Mouse (Mus musculus): ENCODE measurements around the gene Lpp. TPM values are rescaled to one million over a fixed set of nuclear protein-coding genes. Genes with fewer than 3 reads are reported as not detected.

Gene Lpp
- polyA plus RNA-seq, 1 experiment from 2014 or later = 42.6 TPM

DNA sequence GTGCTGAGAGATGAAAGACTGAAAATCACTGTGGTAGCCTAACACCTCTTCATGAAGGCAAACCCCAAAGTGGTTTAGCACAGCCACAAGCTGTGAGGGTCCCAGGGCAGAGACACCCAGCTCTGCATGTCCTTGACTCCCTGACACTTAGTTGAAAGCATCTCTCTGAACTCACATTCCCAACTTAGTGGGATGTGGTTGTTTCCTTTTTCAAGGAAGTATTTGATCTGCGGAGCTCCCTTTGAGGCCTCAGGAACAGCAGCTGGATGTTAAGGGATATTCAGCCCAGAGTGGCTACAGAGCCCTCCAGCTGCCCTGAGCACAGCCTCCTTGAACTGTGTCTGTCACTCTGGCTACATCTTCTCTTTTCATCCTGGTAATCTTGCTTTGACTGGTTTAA is 48.0 kb downstream of the Lpp start:
- 13% methylated on average over 1 of the region's 1 CpGs for WGBS
- peaks cover 56% of the 10 kb centered on the region for H3K4me1 ChIP-seq (replicated peaks)
- H3K27ac ChIP-seq = no peak overlapping the region
- H3K27me3 ChIP-seq = no peaks in the 10 kb centered on the region
- no peak for ATAC-seq (replicated peaks; ENCODE audit: insufficient number of reproducible peaks, insufficient read depth, low FRiP score, low read depth)
- H3K4me2 ChIP-seq = no peak overlapping the region
- no peak overlapping the region for H3K4me3 ChIP-seq
- H3K9me3 ChIP-seq (replicated peaks) = no peaks in the 10 kb centered on the region
- H3K9ac ChIP-seq = no peak overlapping the region
- H3K36me3 ChIP-seq = 0 out of 2 replicates have a peak, but pooled peaks cover 2% of the 10 kb centered on the region

DNA sequence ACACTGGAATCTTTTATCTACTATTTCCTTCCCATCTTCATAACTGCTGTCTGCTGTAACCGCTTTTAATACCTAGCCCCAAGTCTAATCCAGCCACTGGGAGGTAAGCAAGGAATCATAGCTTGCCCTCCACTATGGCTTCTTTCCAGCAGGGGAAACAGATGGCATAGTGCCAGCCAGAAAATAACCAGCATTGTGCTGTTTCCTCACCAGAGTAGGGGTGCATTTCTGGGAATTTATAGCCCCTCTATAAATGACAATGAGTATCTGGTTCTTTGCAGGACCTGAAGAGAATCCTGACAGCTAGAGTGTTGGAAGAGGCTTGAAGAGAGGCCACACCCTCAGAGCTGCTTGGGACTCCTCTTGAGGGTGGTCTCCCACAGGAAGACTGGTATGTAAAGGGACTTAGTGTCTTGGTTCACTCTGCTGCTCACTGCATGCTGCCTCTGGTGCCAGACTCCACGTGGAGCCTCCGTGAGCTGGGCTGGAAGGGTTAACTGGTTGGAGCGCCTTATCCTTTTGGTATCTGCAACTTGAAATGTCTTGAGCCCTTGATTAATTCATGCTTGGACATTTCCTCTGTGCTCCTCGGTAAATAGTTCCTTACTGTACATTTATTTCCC is 49.3 kb downstream of the Lpp start:
- WGBS = 45% methylated on average over 5 of the region's 5 CpGs
- ATAC-seq (replicated peaks; ENCODE audit: insufficient number of reproducible peaks, insufficient read depth, low FRiP score, low read depth) = peak; percentile 28; the same call in 1 of the 2 replicates
- Histone ChIP-seq H3K4me1 (replicated peaks) (peaks cover 52% of the 10 kb centered on the region), H3K27ac (peak overlapping the region; percentile 44), H3K9ac (no peak overlapping the region), H3K27me3 (no peaks in the 10 kb centered on the region), H3K4me3 (no peak overlapping the region), H3K4me2 (no peak overlapping the region), H3K9me3 (replicated peaks) (no peaks in the 10 kb centered on the region), H3K36me3 (0 out of 2 replicates have a peak, but pooled peaks cover 3% of the 10 kb centered on the region)

DNA sequence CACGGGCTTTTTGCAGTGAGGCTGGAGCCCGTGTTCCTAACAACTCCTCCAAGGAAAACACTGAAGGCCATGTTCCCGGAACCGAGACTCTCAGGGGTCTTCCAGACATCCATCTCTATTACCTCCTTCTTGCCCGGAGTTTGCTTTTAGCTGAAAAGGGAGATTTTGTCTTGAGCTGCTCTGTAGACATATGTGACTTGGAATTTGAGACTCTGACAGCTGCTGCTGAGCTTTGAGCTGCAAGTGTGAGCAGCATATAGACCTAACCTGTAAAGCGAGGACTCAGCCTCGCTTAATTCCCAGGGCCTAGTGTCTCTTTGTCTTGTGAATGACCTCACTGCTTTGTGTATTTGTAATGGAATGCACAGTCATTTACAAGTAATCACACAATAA is 49.8 kb downstream of the Lpp start:
- no peak overlapping the region for H3K4me2 ChIP-seq
- no peaks in the 10 kb centered on the region for H3K9me3 ChIP-seq (replicated peaks)
- no peak overlapping the region for H3K4me3 ChIP-seq
- 50% methylated on average over 7 of the region's 7 CpGs for WGBS
- H3K36me3 ChIP-seq = 0 out of 2 replicates have a peak, but pooled peaks cover 3% of the 10 kb centered on the region
- H3K27ac ChIP-seq = peak overlapping the region; percentile 44
- ATAC-seq (replicated peaks; ENCODE audit: insufficient number of reproducible peaks, insufficient read depth, low FRiP score, low read depth) = no peak
- no peaks in the 10 kb centered on the region for H3K27me3 ChIP-seq
- no peak overlapping the region for H3K9ac ChIP-seq
- H3K4me1 ChIP-seq (replicated peaks) = peaks cover 53% of the 10 kb centered on the region

DNA sequence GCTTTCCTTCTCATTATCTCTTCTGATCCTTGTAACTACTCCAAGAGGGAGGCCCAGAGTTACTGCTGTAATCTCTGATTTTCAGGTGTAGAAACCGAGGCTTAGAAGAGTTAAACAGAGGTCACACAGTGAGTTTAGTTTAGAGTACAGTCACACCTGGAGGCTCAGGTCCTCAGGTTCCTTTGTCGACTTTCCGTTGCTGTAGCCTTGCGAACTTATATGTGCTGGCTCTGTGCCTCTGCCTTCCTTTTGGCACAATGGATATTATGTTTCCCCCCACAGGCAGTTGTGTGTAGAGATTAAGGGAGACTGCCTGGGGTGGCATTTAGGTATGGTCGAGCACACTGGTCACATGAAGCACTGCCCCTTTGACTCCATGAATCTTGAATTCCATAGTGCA is 50.2 kb downstream of the Lpp start:
- Histone ChIP-seq H3K9ac (no peak overlapping the region), H3K36me3 (0 out of 2 replicates have a peak, but pooled peaks cover 3% of the 10 kb centered on the region), H3K27me3 (no peaks in the 10 kb centered on the region), H3K4me3 (no peak overlapping the region), H3K27ac (peak overlapping the region; percentile 44), H3K9me3 (replicated peaks) (no peaks in the 10 kb centered on the region), H3K4me1 (replicated peaks) (peaks cover 53% of the 10 kb centered on the region), H3K4me2 (no peak overlapping the region)
- no peak for ATAC-seq (replicated peaks; ENCODE audit: insufficient number of reproducible peaks, insufficient read depth, low FRiP score, low read depth)
- WGBS = 40% methylated on average over 5 of the region's 5 CpGs

DNA sequence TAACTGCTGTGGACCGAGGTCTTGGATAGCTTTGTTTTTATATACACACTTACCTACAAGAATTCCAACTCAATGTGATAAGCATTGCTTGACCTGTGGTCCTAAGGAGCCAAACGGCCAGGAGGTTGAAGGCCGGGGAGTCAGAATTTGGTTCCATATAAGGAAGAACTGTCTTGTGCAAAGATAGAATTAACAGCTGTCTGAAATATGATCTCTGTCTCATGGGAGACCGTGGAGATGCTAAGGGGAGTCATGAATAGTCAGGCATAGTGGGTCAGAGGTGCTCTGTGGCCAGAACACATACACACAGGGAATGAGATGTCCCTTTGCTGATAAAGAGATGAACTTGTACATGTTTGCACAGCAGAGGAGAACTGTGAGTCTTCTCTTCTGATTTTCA is 51.5 kb downstream of the Lpp start:
- ATAC-seq (replicated peaks; ENCODE audit: insufficient number of reproducible peaks, insufficient read depth, low FRiP score, low read depth) = no peak
- Histone ChIP-seq H3K27me3 (no peaks in the 10 kb centered on the region), H3K4me3 (no peak overlapping the region), H3K4me2 (no peak overlapping the region), H3K9ac (no peak overlapping the region), H3K36me3 (0 out of 2 replicates have a peak, but pooled peaks cover 3% of the 10 kb centered on the region), H3K27ac (no peak overlapping the region), H3K4me1 (replicated peaks) (peaks cover 50% of the 10 kb centered on the region), H3K9me3 (replicated peaks) (no peaks in the 10 kb centered on the region)
- WGBS = 47% methylated on average over 4 of the region's 4 CpGs

DNA sequence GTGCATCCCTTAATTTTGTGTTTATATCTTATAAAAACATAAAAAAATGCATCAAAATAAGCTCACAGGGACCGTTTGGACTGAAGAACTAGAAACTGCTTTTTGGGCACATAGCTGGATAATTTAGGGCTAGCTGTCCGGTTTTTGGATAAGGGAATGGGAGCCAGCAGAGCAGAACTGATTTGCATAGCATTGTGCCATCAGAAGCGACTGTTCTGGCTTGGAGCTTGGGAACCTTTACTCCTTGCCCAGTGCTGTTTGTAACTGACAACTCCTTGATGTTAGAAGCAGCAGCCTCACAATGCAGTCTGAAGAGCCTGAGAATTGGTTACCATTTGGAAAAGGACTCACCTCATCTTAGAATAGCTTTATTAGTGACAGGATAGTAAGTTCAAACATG is 52.2 kb downstream of the Lpp start:
- WGBS = 71% methylated on average over 3 of the region's 3 CpGs
- no peaks in the 10 kb centered on the region for H3K9me3 ChIP-seq (replicated peaks)
- no peak overlapping the region for H3K27ac ChIP-seq
- H3K4me3 ChIP-seq = no peak overlapping the region
- H3K36me3 ChIP-seq = 0 out of 2 replicates have a peak, but pooled peaks cover 3% of the 10 kb centered on the region
- no peak overlapping the region for H3K9ac ChIP-seq
- no peak overlapping the region for H3K4me2 ChIP-seq
- H3K27me3 ChIP-seq = no peaks in the 10 kb centered on the region
- no peak for ATAC-seq (replicated peaks; ENCODE audit: insufficient number of reproducible peaks, insufficient read depth, low FRiP score, low read depth)
- peaks cover 53% of the 10 kb centered on the region for H3K4me1 ChIP-seq (replicated peaks)

DNA sequence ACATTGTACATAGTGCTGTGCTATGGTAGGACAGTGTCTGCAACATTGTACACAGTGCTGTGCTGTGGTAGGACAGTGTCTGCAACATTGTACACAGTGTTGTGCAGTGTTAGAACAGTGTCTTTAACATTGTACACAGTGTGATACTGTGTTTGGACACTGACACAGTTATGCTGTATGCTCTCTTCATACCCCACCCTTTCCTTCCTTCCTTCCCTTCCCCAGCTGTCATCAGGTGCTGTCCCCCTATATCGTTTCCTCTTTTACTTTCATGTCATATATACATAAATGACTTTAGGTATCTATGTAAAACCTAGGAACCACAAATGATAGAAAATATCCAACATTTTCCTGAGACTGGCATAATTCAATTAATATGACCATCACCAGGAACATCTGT is 53.1 kb downstream of the Lpp start:
- ATAC-seq (replicated peaks; ENCODE audit: insufficient number of reproducible peaks, insufficient read depth, low FRiP score, low read depth) = no peak
- Histone ChIP-seq H3K27ac (no peak overlapping the region), H3K27me3 (no peaks in the 10 kb centered on the region), H3K4me3 (no peak overlapping the region), H3K9me3 (replicated peaks) (no peaks in the 10 kb centered on the region), H3K9ac (no peak overlapping the region), H3K4me1 (replicated peaks) (peaks cover 57% of the 10 kb centered on the region), H3K36me3 (0 out of 2 replicates have a peak, but pooled peaks cover 3% of the 10 kb centered on the region), H3K4me2 (no peak overlapping the region)
- 63% methylated on average over 1 of the region's 1 CpGs for WGBS

DNA sequence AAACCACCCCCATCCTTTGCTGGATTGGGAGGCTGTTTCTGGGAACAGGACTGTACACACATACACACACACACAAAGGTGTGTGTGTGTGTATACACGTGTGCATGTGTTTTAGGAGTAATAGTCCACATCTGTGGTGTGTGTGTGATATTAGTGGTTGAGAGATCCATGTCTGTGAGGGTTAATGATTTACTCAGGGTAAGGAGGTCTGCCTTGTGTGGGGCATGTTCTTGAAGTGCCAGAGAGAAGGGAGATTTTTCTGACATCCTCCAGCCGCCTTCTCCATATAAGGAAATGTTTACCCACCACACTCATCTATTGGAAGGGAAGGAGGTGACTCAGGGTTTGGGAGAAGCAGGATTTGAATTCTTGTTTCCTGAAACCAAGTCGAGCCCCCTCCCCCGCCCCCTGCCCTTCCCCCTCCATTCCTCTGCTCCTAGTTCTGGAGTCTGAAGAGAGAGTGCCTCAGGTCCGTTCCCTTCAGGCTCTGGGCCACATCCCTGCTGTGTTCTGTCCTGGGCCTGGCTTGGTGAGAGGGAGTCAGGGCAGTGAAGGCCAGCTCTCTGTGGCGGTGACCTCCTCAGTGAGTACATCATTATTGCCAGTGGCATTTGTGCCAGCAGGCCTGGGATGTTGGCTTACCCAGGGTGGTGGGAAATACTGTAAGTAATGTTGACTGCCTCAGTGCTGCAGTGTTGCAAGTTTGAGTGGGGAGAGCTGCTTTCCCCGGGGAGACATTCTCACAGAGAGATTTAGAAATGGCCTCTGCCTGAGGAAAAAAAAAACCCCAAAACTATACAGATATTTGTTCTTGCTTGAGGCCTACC is 54.6 kb downstream of the Lpp start:
- Histone ChIP-seq H3K9me3 (replicated peaks) (no peaks in the 10 kb centered on the region), H3K36me3 (0 out of 2 replicates have a peak, but pooled peaks cover 3% of the 10 kb centered on the region), H3K4me1 (replicated peaks) (peaks cover 59% of the 10 kb centered on the region), H3K4me3 (no peak overlapping the region), H3K4me2 (no peak overlapping the region), H3K27me3 (no peaks in the 10 kb centered on the region), H3K27ac (peak overlapping the region; percentile 35; the same call in 1 of the 2 replicates), H3K9ac (no peak overlapping the region)
- WGBS = 39% methylated on average over 7 of the region's 7 CpGs
- peak; percentile 24; the same call in 1 of the 2 replicates for ATAC-seq (replicated peaks; ENCODE audit: insufficient number of reproducible peaks, insufficient read depth, low FRiP score, low read depth)

DNA sequence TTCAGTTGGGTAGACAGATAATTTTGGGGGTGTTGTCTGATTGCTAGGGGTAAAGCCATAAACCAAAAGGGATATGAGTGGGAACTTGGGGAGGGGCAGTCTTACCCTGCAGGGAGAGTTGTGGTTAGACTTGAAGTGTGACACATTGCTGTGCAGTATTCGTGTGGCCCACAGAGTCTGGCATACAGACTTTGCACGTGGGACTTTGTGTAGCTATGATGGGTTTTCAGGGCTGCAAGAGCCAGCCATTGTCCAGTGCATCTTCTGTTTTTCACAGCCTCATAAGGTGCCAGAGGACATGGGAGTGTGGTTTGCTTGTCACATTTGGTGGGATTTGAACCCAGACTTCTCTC is 55.2 kb downstream of the Lpp start:
- Histone ChIP-seq H3K9me3 (replicated peaks) (no peaks in the 10 kb centered on the region), H3K27me3 (no peaks in the 10 kb centered on the region), H3K4me1 (replicated peaks) (peaks cover 56% of the 10 kb centered on the region), H3K36me3 (0 out of 2 replicates have a peak, but pooled peaks cover 3% of the 10 kb centered on the region), H3K9ac (no peak overlapping the region), H3K27ac (no peak overlapping the region), H3K4me3 (no peak overlapping the region), H3K4me2 (no peak overlapping the region)
- 48% methylated on average over 2 of the region's 2 CpGs for WGBS
- no peak for ATAC-seq (replicated peaks; ENCODE audit: insufficient number of reproducible peaks, insufficient read depth, low FRiP score, low read depth)

DNA sequence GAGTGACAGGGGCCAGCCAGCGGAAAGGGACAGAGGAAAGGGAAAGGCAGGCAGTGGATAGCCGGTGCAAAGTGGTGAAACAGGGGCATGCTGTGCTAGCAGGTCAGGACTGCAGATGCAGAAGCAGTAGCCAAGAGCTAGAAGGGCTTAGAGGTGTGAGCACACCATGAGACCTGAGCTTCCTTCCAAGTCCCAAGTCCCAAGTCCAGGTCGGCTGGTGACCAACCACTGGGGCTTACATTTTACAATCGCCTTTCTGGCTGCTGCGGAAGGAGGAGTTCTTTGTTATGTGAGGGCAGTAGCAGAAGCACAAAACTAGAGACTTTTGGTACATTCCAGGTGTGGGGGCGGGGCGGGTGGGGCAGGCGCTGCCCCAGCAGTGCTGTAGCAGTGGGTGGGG is 56.5 kb downstream of the Lpp start:
- 30% methylated on average over 8 of the region's 8 CpGs for whole genome bisulfite sequencing
- no peak overlapping the region for H3K27ac ChIP-seq

DNA sequence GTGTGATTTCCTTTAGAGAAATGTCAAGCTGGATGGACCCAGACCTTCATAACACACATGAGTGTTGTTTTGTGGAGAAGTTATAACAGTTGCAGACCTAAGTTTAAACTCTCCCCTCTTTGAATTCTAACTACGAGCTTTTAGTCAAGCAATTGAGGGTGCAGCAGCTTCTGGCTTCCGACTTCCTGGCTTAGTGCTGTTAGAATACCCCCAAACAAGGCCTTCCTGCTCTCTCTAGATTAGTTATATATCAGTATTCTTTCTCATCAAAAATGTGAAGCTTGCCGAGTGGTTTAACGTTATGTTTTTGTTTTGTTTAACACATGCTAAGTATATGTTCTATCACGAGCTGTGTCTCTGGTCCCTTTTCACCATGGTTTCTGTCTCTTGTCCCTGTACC is 56.9 kb downstream of the Lpp start:
- Histone ChIP-seq H3K4me3 (no peak overlapping the region), H3K4me2 (no peak overlapping the region), H3K36me3 (0 out of 2 replicates have a peak, but pooled peaks cover 3% of the 10 kb centered on the region), H3K9ac (no peak overlapping the region), H3K27me3 (no peaks in the 10 kb centered on the region), H3K4me1 (replicated peaks) (peaks cover 60% of the 10 kb centered on the region), H3K27ac (no peak overlapping the region), H3K9me3 (replicated peaks) (no peaks in the 10 kb centered on the region)
- 53% methylated on average over 5 of the region's 5 CpGs for WGBS
- no peak for ATAC-seq (replicated peaks; ENCODE audit: insufficient number of reproducible peaks, insufficient read depth, low FRiP score, low read depth)

More for the DNA sequence above, 56.5 kb downstream of the Lpp start:
- no peaks in the 10 kb centered on the region for H3K9me3 ChIP-seq (replicated peaks)
- H3K4me2 ChIP-seq = peak overlapping the region; percentile 2; the same call in 1 of the 2 replicates
- H3K4me3 ChIP-seq = no peak overlapping the region
- no peak for ATAC-seq (replicated peaks; ENCODE audit: insufficient number of reproducible peaks, insufficient read depth, low FRiP score, low read depth)
- H3K36me3 ChIP-seq = 0 out of 2 replicates have a peak, but pooled peaks cover 3% of the 10 kb centered on the region
- peaks cover 58% of the 10 kb centered on the region for H3K4me1 ChIP-seq (replicated peaks)
- no peak overlapping the region for H3K9ac ChIP-seq
- no peaks in the 10 kb centered on the region for H3K27me3 ChIP-seq

All from heart, embryonic 15.5 days (tissue).